Mouse (Mus musculus): ENCODE data around the gene Nim1k. TPM values are rescaled to one million over a fixed set of nuclear protein-coding genes. Genes with fewer than 3 reads are reported as not detected.

The Nim1k gene
- polyA plus RNA-seq, 1 experiment from 2014 or later: 5.9 TPM

GRCm38 (mm10) chr13:119766480-119766879 is 10.8 kb upstream of the Nim1k start:
- Histone ChIP-seq H3K4me2 (ENCODE audit: low read depth, low read length) (no peak overlapping the region), H3K4me1 (ENCODE audit: control insufficient read depth, insufficient read depth, low read length) (no peaks in the 10 kb centered on the region), H3K27ac (ENCODE audit: low read depth, low read length) (no peak overlapping the region), H3K36me3 (ENCODE audit: control insufficient read depth, insufficient read depth, low read length) (peaks cover 43% of the 10 kb centered on the region), H3K9ac (replicated peaks; ENCODE audit: low read depth, low read length) (no peak overlapping the region), H3K27me3 (ENCODE audit: control insufficient read depth, insufficient read depth, low read length) (no peaks in the 10 kb centered on the region), H3K4me3 (ENCODE audit: low read depth, low read length) (no peak overlapping the region), H3K9me3 (ENCODE audit: control insufficient read depth, low read length) (no peaks in the 10 kb centered on the region)
- ATAC-seq (ENCODE audit: low read depth): no peak
- WGBS: 97% methylated on average over 7 of the region's 7 CpGs

- H3K27ac ChIP-seq (ENCODE audit: low read depth, low read length): no peak overlapping the region
- H3K9me3 ChIP-seq (ENCODE audit: control insufficient read depth, low read length): no peaks in the 10 kb centered on the region
- H3K4me1 ChIP-seq (ENCODE audit: control insufficient read depth, insufficient read depth, low read length): peaks cover 13% of the 10 kb centered on the region
- no peaks in the 10 kb centered on the region for H3K27me3 ChIP-seq (ENCODE audit: control insufficient read depth, insufficient read depth, low read length)
- no peak overlapping the region for H3K9ac ChIP-seq (replicated peaks; ENCODE audit: low read depth, low read length)
- peaks cover 2% of the 10 kb centered on the region; the same call in 1 of the 2 replicates for H3K36me3 ChIP-seq (ENCODE audit: control insufficient read depth, insufficient read depth, low read length)
- no peak overlapping the region for H3K4me3 ChIP-seq (ENCODE audit: low read depth, low read length)
- H3K4me2 ChIP-seq (ENCODE audit: low read depth, low read length): 0 out of 2 replicates have a peak overlapping the region, but pooled peaks have one; percentile 94
- ATAC-seq (ENCODE audit: low read depth): no peak
- 44% methylated on average over 5 of the region's 5 CpGs for WGBS
These were observed 1.1 kb upstream of the Nim1k start for GRCm38 (mm10) chr13:119756831-119757230.

- peak overlapping the region; percentile 77 for H3K27ac ChIP-seq (ENCODE audit: low read depth, low read length)
- H3K4me2 ChIP-seq (ENCODE audit: low read depth, low read length): peak overlapping the region; percentile 94
- peak overlapping the region; percentile 62 for H3K4me3 ChIP-seq (ENCODE audit: low read depth, low read length)
- WGBS: 2% methylated on average over 16 of the region's 16 CpGs
- peaks cover 13% of the 10 kb centered on the region for H3K4me1 ChIP-seq (ENCODE audit: control insufficient read depth, insufficient read depth, low read length)
- no peaks in the 10 kb centered on the region for H3K36me3 ChIP-seq (ENCODE audit: control insufficient read depth, insufficient read depth, low read length)
- peak; percentile 56 for ATAC-seq (ENCODE audit: low read depth)
- no peaks in the 10 kb centered on the region for H3K27me3 ChIP-seq (ENCODE audit: control insufficient read depth, insufficient read depth, low read length)
- H3K9ac ChIP-seq (replicated peaks; ENCODE audit: low read depth, low read length): peak overlapping the region; percentile 78
- no peaks in the 10 kb centered on the region for H3K9me3 ChIP-seq (ENCODE audit: control insufficient read depth, low read length)
These were observed 538 bp downstream of the Nim1k start for GRCm38 (mm10) chr13:119755141-119755547.

- H3K4me2 ChIP-seq (ENCODE audit: low read depth, low read length): peak overlapping the region; percentile 94
- peak overlapping the region; percentile 62; the same call in 1 of the 2 replicates for H3K4me3 ChIP-seq (ENCODE audit: low read depth, low read length)
- no peaks in the 10 kb centered on the region for H3K9me3 ChIP-seq (ENCODE audit: control insufficient read depth, low read length)
- peaks cover 13% of the 10 kb centered on the region for H3K4me1 ChIP-seq (ENCODE audit: control insufficient read depth, insufficient read depth, low read length)
- no peak overlapping the region for H3K27ac ChIP-seq (ENCODE audit: low read depth, low read length)
- no peaks in the 10 kb centered on the region for H3K27me3 ChIP-seq (ENCODE audit: control insufficient read depth, insufficient read depth, low read length)
- no peak overlapping the region; the same call in 1 of the 2 replicates for H3K9ac ChIP-seq (replicated peaks; ENCODE audit: low read depth, low read length)
- H3K36me3 ChIP-seq (ENCODE audit: control insufficient read depth, insufficient read depth, low read length): no peaks in the 10 kb centered on the region
- no peak for ATAC-seq (ENCODE audit: low read depth)
- 22% methylated on average over 3 of the region's 3 CpGs for WGBS
These were observed 1.1 kb downstream of the Nim1k start for GRCm38 (mm10) chr13:119754635-119755020.

GRCm38 (mm10) chr13:119753859-119754634 is 1.6 kb downstream of the Nim1k start:
- H3K9ac ChIP-seq (replicated peaks; ENCODE audit: low read depth, low read length): no peak overlapping the region
- no peaks in the 10 kb centered on the region for H3K36me3 ChIP-seq (ENCODE audit: control insufficient read depth, insufficient read depth, low read length)
- H3K4me2 ChIP-seq (ENCODE audit: low read depth, low read length): peak overlapping the region; percentile 94; the same call in 1 of the 2 replicates
- H3K4me3 ChIP-seq (ENCODE audit: low read depth, low read length): no peak overlapping the region
- 46% methylated on average over 9 of the region's 9 CpGs for WGBS
- no peak overlapping the region for H3K27ac ChIP-seq (ENCODE audit: low read depth, low read length)
- no peaks in the 10 kb centered on the region for H3K9me3 ChIP-seq (ENCODE audit: control insufficient read depth, low read length)
- no peaks in the 10 kb centered on the region for H3K27me3 ChIP-seq (ENCODE audit: control insufficient read depth, insufficient read depth, low read length)
- ATAC-seq (ENCODE audit: low read depth): no peak
- peaks cover 13% of the 10 kb centered on the region for H3K4me1 ChIP-seq (ENCODE audit: control insufficient read depth, insufficient read depth, low read length)

GRCm38 (mm10) chr13:119746930-119747329 is 8.8 kb downstream of the Nim1k start:
- no peaks in the 10 kb centered on the region for H3K36me3 ChIP-seq (ENCODE audit: control insufficient read depth, insufficient read depth, low read length)
- no peak overlapping the region for H3K27ac ChIP-seq (ENCODE audit: low read depth, low read length)
- no peaks in the 10 kb centered on the region for H3K9me3 ChIP-seq (ENCODE audit: control insufficient read depth, low read length)
- H3K27me3 ChIP-seq (ENCODE audit: control insufficient read depth, insufficient read depth, low read length): no peaks in the 10 kb centered on the region
- H3K4me2 ChIP-seq (ENCODE audit: low read depth, low read length): no peak overlapping the region
- 96% methylated on average over 4 of the region's 4 CpGs for WGBS
- peaks cover 2% of the 10 kb centered on the region; the same call in 1 of the 2 replicates for H3K4me1 ChIP-seq (ENCODE audit: control insufficient read depth, insufficient read depth, low read length)
- H3K9ac ChIP-seq (replicated peaks; ENCODE audit: low read depth, low read length): no peak overlapping the region
- no peak overlapping the region for H3K4me3 ChIP-seq (ENCODE audit: low read depth, low read length)
- ATAC-seq (ENCODE audit: low read depth): no peak

- ATAC-seq (ENCODE audit: low read depth): no peak
- no peak overlapping the region for H3K4me3 ChIP-seq (ENCODE audit: low read depth, low read length)
- H3K4me1 ChIP-seq (ENCODE audit: control insufficient read depth, insufficient read depth, low read length): peaks cover 9% of the 10 kb centered on the region
- H3K9ac ChIP-seq (replicated peaks; ENCODE audit: low read depth, low read length): no peak overlapping the region
- 71% methylated on average over 3 of the region's 3 CpGs for WGBS
- no peak overlapping the region for H3K4me2 ChIP-seq (ENCODE audit: low read depth, low read length)
- no peaks in the 10 kb centered on the region for H3K27me3 ChIP-seq (ENCODE audit: control insufficient read depth, insufficient read depth, low read length)
- no peaks in the 10 kb centered on the region for H3K36me3 ChIP-seq (ENCODE audit: control insufficient read depth, insufficient read depth, low read length)
- no peaks in the 10 kb centered on the region for H3K9me3 ChIP-seq (ENCODE audit: control insufficient read depth, low read length)
- H3K27ac ChIP-seq (ENCODE audit: low read depth, low read length): no peak overlapping the region
These were observed 12.2 kb downstream of the Nim1k start for GRCm38 (mm10) chr13:119743470-119743869.

- no peak overlapping the region for H3K4me2 ChIP-seq (ENCODE audit: low read depth, low read length)
- no peak overlapping the region for H3K4me3 ChIP-seq (ENCODE audit: low read depth, low read length)
- H3K27me3 ChIP-seq (ENCODE audit: control insufficient read depth, insufficient read depth, low read length): no peaks in the 10 kb centered on the region
- WGBS: 94% methylated on average over 6 of the region's 6 CpGs
- no peaks in the 10 kb centered on the region for H3K36me3 ChIP-seq (ENCODE audit: control insufficient read depth, insufficient read depth, low read length)
- no peaks in the 10 kb centered on the region for H3K9me3 ChIP-seq (ENCODE audit: control insufficient read depth, low read length)
- H3K9ac ChIP-seq (replicated peaks; ENCODE audit: low read depth, low read length): no peak overlapping the region
- H3K27ac ChIP-seq (ENCODE audit: low read depth, low read length): no peak overlapping the region
- ATAC-seq (ENCODE audit: low read depth): no peak
- H3K4me1 ChIP-seq (ENCODE audit: control insufficient read depth, insufficient read depth, low read length): peaks cover 9% of the 10 kb centered on the region
These were observed 12.8 kb downstream of the Nim1k start for GRCm38 (mm10) chr13:119742711-119743415.
